Mouse (Mus musculus) layer of hippocampus, adult 9-10 months (tissue): ENCODE measurements around the gene Wdfy2.
"Not testable (repeated sequence)": the region's sequence is repeated elsewhere in the genome, so short reads cannot be mapped to it uniquely, and the experiment has no call there.

Source experiments
- DNase-seq: peaks from one replicate; pipeline ENCODE4 v3.0.0; 2022; ENCODE audit warnings: low spot score

Gene Wdfy2

DNA sequence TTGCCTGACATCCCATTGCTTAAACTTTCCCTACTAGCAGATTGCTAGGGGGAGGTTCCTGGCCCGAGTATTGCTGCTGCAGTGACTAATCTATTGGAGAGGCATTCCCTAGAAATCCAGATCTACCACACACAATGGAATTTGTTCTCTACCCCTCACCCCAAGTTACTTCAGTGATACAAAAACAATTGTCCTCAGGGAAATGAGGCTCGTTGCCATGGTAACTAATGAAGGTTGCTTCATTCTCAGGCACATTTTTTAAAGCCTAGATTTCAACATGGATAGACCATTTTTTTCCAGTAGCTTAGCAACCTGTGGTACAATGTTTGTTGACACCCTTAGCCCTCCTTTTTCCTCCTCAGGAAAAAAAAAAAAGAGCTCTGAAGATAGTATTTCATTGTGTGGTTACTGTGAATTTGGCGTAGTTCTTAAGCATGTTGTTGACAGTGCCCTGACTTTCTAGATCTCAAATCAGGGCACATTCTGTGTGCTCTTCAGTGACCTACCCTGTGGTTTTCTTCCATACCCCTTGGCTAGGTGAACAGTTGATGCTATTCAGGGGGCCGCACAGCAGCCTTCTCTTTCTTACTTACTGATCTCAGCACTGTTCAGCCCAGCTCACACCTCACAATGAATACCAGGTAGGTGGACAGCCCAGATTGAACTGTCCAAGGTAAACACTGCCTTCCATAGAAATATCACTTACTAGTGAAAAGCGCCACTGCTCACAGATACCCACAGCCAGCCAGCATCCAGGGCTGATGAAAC is 42.8 kb downstream of the Wdfy2 start:
- DNase-seq = peak; percentile 86

GRCm38 (mm10) chr14:62882061-62882614 is 44.7 kb downstream of the Wdfy2 start:
- DNase-seq = no peak

DNA sequence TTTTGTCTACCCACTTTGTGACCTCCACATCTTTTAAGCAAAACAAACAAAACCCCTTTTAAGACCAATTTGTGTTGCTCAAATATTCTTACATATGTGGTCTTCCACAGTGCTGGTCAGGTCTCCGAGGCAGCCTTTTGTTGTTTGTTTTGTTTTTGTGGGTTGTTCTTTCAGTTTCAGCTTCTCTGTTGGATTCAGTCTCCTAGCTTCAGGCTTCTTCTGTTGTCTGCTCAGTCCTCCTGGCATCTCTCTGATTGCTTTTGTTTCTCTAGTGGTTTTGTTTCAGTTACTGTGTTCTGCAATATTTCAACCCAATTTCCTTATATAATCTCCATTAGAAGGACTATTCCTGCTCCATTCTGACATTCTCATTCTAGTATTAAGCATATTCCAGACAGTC is 46.1 kb downstream of the Wdfy2 start:
- no peak for DNase-seq

GRCm38 (mm10) chr14:62884171-62884570 is 46.7 kb downstream of the Wdfy2 start:
- DNase-seq = no peak

DNA sequence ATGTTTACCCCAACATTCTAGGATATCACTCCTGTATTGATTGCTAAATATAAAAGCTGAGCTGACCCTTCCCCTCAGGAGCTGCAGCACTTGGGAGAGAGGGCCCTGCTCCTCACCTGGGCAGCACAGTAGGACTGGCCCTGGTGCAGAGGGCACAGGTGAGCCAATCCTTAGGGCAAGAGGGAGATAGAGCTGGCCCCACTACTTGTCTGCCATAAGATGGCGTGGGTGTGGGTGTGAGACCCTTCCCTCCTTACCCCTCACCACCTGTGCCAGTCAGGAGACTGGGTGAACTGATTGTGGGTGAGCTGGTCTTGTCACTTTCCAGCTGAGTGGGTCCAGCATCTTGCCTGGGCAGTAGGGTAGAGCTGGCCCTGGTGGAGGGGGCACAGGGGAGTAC is 47.2 kb downstream of the Wdfy2 start:
- DNase-seq = no peak

DNA sequence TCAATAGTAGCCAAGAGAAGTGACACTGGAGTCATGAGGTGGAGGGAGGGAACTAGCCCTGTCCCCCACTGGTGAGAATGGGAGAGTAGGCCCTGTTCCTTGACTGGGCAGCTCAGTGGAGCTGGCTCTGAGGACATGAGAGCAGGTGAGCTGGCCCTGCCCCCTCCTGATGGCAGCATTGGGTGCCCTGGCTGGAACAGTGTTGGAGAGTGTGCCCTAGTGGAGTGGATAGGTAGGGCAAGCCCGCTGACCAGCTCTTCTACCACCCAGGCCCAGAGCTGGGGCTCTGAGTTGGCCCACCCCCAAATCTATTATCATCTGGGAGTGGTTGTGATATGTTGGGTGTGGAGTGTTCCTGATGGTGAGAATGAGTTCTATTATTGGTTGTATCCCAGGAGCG is 47.7 kb downstream of the Wdfy2 start:
- no peak for DNase-seq

- no peak for DNase-seq
Observed at GRCm38 (mm10) chr14:62891401-62891800, 53.9 kb downstream of the Wdfy2 start.

DNA sequence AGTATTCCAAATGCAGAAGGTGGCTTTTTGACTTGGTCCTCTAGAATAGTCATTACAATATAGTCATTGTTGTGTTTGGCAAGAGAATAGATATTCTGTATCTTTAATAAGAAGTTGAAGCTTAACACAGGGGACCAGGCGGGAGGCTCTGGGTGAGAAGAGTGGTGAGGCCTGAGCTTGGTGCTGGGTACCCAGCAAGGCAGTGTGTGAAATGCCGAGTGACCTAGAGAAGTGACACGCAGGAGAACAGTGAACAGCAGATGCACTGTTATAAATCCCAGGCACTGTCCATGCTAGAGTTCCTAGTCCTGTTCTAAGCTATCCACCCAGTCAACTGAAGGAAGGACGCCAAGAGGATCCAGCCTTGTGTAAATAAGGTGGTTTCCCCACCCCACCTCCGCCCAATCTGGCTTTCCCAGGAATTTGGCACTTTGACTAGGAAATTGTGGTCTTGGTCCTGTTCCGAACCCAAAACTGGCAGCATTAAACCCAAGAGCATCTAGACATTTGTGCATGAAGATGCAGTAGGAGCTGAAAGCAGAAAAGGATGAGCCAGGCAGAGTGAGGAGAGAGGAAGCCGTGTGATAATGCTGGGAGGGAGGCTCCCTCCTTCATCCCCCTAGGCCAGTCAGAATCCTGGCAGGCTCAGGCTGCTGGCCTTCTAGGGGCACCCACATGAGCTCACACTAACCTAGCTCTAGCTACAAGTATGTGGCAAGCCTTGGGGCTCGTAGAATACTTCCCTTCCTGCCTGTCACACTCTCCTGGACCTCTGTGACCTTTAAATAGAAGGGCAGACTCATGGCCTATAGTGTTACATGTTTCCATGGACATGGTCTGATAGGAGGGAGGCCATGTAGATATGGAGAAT is 55.5 kb downstream of the Wdfy2 start:
- DNase-seq = peak; percentile 72

GRCm38 (mm10) chr14:62893642-62894180 is 56.2 kb downstream of the Wdfy2 start:
- not testable (repeated sequence) for DNase-seq

DNA sequence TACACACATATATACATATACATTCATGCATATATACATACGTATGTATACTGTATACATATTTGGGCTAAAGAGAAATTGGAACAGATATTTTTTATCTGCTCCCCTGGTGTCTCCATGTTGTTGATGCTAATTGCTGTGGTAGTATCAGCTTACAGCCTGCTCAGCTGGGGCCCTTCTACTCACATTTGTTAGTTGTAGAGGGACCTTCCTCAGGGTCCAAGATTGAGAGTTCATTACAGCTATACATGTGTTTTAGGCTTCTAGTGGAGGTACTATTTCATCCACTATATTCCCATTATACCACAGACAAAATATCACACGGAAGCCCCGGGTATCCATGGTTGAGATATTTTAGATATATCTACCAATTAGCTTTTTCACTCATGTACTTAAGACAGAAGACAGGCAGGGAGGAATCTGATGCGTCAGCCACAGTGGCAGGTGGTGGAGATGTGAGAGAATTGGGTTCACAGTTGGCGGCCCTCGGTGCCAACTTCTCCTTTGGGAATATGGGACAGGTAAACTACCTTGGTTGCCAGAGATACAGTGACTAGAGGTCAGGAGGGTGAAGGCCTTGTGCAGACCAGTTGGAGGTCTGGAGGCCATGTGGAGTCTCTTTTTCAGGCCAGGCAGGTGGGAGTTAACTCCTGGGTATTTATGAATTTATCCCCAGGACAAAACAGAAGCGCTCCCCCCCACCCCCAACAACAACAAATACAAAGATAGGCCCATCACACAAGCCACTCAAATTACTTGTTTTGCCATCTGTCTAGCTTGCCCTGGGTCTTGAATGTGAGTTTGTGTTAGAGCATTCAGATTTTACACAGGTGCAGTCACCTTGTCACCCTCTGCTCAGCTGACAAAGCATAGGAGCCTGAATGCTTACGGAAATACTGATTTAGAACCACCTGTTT is 57.7 kb downstream of the Wdfy2 start:
- DNase-seq = no peak

DNA sequence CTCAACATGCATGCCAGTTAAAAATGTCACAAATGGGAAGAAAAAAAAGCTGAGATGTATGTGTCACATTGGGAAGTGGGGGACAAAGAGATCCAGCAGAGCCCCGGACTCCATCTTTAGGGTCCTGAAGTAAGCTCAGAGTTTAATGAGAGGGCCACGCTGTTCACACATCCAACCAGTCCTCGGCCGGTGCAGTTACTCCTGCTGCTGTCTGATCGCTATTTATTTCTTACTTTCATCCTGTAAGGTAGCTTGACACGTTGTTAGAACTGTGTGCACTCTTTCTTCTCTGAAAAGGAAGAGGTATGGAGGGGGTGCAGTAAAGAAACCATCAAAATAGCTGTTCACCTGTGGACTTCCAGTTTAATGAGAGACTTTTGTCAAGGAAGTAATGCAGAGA is 60.6 kb downstream of the Wdfy2 start:
- DNase-seq = no peak

- DNase-seq = no peak
Observed at GRCm38 (mm10) chr14:62907888-62908287, 70.4 kb downstream of the Wdfy2 start.

GRCm38 (mm10) chr14:62908550-62908949 is 71.1 kb downstream of the Wdfy2 start:
- DNase-seq = no peak

DNA sequence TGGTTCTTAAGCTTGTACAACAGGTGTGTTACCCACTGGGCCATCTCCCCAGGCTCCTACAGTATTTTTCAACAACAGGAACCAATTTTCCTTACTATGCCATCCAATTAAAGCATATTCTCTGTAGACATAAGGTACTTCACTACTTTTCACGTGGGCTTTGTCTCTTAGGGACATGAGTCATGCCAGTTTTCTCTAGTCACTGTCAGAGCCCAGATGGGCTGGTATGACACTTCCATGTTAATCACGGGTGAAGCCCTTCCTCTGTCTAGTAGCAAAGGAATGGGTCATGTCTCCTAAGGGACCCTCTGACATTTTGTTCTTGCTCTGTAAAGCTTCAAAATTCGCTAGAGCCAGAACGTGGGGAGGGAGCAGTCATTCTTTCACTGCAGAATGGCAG is 73.4 kb downstream of the Wdfy2 start:
- DNase-seq = no peak

- no peak for DNase-seq
Observed at GRCm38 (mm10) chr14:62915146-62915685, 77.7 kb downstream of the Wdfy2 start.

- no peak for DNase-seq
Observed at GRCm38 (mm10) chr14:62916488-62917034, 79.1 kb downstream of the Wdfy2 start.

DNA sequence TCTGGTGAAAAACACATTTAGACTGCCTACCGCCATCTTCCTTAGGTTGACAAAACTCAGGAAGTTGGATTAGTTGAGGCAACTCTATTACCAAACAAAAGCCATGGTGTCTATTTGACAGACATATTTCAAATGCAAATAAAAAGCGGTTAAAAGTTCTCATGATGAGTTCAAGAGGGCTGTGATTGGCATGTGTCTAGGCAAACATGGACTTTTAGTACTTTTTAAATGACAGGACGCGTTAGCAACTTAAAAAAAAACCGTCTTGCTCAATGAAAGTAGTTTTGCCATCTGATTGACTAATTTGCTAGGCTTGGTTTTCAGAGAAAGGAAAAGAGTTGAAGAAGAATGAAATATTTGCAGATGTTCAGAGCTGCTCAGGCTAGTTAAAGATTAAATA is 83.9 kb downstream of the Wdfy2 start:
- no peak for DNase-seq

GRCm38 (mm10) chr14:62922637-62923036 is 85.2 kb downstream of the Wdfy2 start:
- no peak for DNase-seq

DNA sequence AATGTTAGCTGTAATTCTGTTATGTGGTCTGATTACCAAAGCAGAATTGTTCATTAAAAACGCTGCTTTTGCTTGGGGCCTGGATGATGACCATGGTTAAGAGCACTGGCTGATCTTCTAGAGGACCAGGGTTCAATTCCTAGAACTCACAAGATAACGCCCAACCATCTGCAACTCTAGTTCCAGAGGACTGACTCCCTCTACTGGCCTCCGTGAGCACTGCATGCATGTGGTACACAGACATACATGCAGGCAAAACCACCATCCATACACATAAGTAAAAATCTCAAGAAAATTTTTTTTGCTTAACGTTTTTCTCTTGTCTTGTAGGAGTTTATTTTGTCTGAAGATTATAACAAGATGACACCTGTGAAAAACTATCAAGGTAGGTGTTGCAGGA is 87.3 kb downstream of the Wdfy2 start:
- no peak for DNase-seq

DNA sequence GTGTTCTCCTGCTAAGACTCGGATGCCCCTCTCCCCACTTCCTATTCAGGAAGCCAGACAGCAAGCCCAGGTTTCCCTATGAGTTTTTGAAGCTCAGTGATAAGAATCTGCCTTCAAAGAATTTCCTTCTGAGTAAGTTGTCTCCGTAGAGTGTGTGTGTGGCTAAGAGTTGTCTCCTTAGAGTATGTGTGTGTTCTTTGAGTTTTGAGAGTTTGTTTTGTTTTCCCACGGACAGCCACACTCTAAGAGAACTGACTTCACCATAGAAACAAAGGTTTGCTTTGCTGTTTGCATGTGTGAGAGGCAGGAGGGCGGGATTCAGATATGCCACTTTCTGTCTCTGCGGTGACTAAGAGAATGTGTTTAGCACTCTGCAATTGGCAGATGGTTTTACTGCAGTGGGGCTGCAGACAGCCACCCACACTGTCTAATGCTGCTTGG is 90.6 kb downstream of the Wdfy2 start:
- no peak for DNase-seq

GRCm38 (mm10) chr14:62935361-62935760 is 97.9 kb downstream of the Wdfy2 start:
- DNase-seq = no peak
